24 mouse cellular contexts compared by ENCODE assay signal in the genomic region with DNA sequence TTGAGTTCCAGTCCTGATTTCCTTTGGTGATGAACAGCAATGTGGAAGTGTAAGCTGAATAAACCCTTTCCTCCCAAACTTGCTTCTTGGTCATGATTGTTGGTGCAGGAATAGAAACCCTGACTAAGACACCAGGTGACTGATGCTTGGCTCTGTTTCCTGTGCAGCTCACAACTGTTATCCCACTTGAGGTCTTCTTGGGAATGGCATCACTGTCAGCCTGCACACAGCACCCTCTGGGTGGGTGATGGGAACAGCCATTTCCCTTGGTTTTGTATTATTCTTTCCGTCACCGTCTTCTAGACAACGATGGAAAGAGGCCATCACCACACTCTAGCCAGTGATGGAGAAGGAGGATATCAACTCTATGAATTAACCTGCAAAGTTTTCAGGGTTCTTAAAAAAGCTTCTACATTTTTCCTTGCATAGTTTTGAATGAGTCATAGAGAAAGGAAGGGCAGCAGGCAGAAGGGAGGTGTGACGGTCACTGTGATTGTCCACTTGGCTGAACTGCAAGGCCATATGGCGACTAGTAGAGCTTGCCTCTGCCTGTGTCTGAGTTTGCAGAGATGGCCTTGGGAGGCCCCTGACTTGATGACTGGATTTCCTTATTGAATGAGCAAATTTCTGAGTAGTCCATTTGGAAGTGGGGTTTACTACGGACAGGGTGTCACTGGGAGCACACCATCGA. TPM values are rescaled to one million over a fixed set of nuclear protein-coding genes. Genes with fewer than 3 reads are reported as not detected.
DNase-seq lines count a peak whose midpoint lies in the region.
"Had no signal": no experiment of that assay in that cellular context is flagged by ENCODE, and none has a peak within 500 bp of the region (broad histone marks: within the 10 kb centered on the region; RNA-seq: fewer than 3 reads in every experiment).

No protein-coding gene starts in this region.

- DNase-seq in cerebellum, adult 18-20 months, result peak; percentile 58 to 68
- DNase-seq in cerebellum, adult 11 months, result no peak
- DNase-seq in adrenal gland, postnatal 10 days, result peak; percentile 62
- DNase-seq in cerebellum, adult 9-10 months, result peak; percentile 59
- no peak for DNase-seq in T-cell, adult 2 months (ENCODE audit: low spot score)
- DNase-seq in frontal cortex, adult 2 months (ENCODE audit: extremely low spot score in 1 of 2, low spot score in 1 of 2), result no peak
- no peak for DNase-seq in right cerebral cortex, postnatal 14 days
- DNase-seq: heart, postnatal 36 days; kidney, adult 11 months; lung, embryonic 14.5 days; right cerebral cortex, postnatal 25 days; spleen, adult 18-20 months; thymus, postnatal 14 days had no signal

RNA-seq across cellular contexts. Expression of a gene that starts 14.4 kb away (rescaled TPM):
- total RNA-seq in adrenal gland, postnatal 10 days (2021), result 1 to 10 TPM; 3.8 to 5.1 TPM
- 0.19 and 0.38 TPM in 2 replicates for polyA plus RNA-seq in frontal cortex, adult 2 months (2012; rRNA removed)
- total RNA-seq: megakaryocyte, adult 5-6 weeks had no signal
- polyA plus RNA-seq: embryonic facial prominence, embryonic 13.5 days; erythroblast, embryonic 14.5 days; forebrain, embryonic 12.5 days; hindbrain, embryonic 13.5 days; lung, embryonic 14.5 days; midbrain, embryonic 13.5 days; neural tube, embryonic 12.5 days had no signal

RNA-seq across cellular contexts. Expression of a gene that starts 26.4 kb away (rescaled TPM):
- total RNA-seq in adrenal gland, postnatal 10 days (2021), result under 1 TPM; 0.30 to 0.58 TPM
- 0.60 and 0.97 TPM in 2 replicates for polyA plus RNA-seq in frontal cortex, adult 2 months (2012; rRNA removed)
- total RNA-seq: left cerebral cortex, adult 2 months had no signal
- polyA plus RNA-seq: embryonic facial prominence, embryonic 13.5 days; erythroblast, embryonic 14.5 days; forebrain, embryonic 12.5 days; hindbrain, embryonic 13.5 days; kidney, embryonic 16.5 days; limb, embryonic 15.5 days; liver, embryonic 14.5 days; lung, embryonic 14.5 days; midbrain, embryonic 13.5 days had no signal

Comparison
In these comparisons a context has a peak if more than half of its experiments do, and no peak if none do; other contexts are left out.
1. DNase-seq: peak in cerebellum, adult 18-20 months (2 of 2), adrenal gland, postnatal 10 days (single experiment) and cerebellum, adult 9-10 months (single experiment); none in cerebellum, adult 11 months (single experiment), T-cell, adult 2 months (single experiment), frontal cortex, adult 2 months (0 of 2) and right cerebral cortex, postnatal 14 days (single experiment).